Mouse (Mus musculus): ENCODE data around the gene Olfr1234. TPM values are rescaled to one million over a fixed set of nuclear protein-coding genes. Genes with fewer than 3 reads are reported as not detected.

The Olfr1234 gene
- not detected in 2 replicates for polyA plus RNA-seq (2015; fragmentation: Nextera tagmentation; extraction: Ambion mirVana)

- H3K27me3 ChIP-seq: no peaks in the 10 kb centered on the region
- H3K9me3 ChIP-seq (replicated peaks): no peaks in the 10 kb centered on the region
- H3K4me1 ChIP-seq (replicated peaks): no peaks in the 10 kb centered on the region
- ATAC-seq (ENCODE audit: low read depth) (no peak), DNase-seq (no peak)
- no peak within 1 kb of the TSS for H3K4me3 ChIP-seq (replicated peaks)
- no peaks in the 10 kb centered on the region for H3K36me3 ChIP-seq
- 64% methylated on average over 4 of the region's 4 CpGs for WGBS (ENCODE audit: insufficient replicate concordance)
- H3K27ac ChIP-seq: no peak within 1 kb of the TSS
- H3K9ac ChIP-seq: no peak within 1 kb of the TSS
- no peak within 1 kb of the TSS for H3K4me2 ChIP-seq
These were observed at the start of gene Olfr1234 for GRCm38 (mm10) chr2:89364765-89365164. Gene Olfr1234, minus strand, starts transcription at chr2:89364865.

GRCm38 (mm10) chr2:89409576-89409975, 44.9 kb upstream of the Olfr1234 start, which contains the start of gene Olfr1238:
Gene Olfr1238, minus strand, starts transcription at chr2:89409676.
- DNase-seq (no peak), ATAC-seq (ENCODE audit: low read depth) (no peak)
- no peaks in the 10 kb centered on the region for H3K4me1 ChIP-seq (replicated peaks)
- WGBS (ENCODE audit: insufficient replicate concordance): 77% methylated on average over 2 of the region's 2 CpGs
- H3K27ac ChIP-seq: no peak within 1 kb of the TSS
- H3K4me2 ChIP-seq: no peak within 1 kb of the TSS
- H3K27me3 ChIP-seq: no peaks in the 10 kb centered on the region
- H3K36me3 ChIP-seq: no peaks in the 10 kb centered on the region
- H3K9ac ChIP-seq: no peak within 1 kb of the TSS
- no peak within 1 kb of the TSS for H3K4me3 ChIP-seq (replicated peaks)
- no peaks in the 10 kb centered on the region for H3K9me3 ChIP-seq (replicated peaks)

GRCm38 (mm10) chr2:89400882-89401281, 36.2 kb upstream of the Olfr1234 start:
- Histone ChIP-seq H3K4me2 (no peak overlapping the region), H3K4me1 (replicated peaks) (no peaks in the 10 kb centered on the region), H3K9ac (no peak overlapping the region), H3K36me3 (no peaks in the 10 kb centered on the region), H3K9me3 (replicated peaks) (no peaks in the 10 kb centered on the region), H3K27ac (no peak overlapping the region), H3K4me3 (replicated peaks) (no peak overlapping the region), H3K27me3 (no peaks in the 10 kb centered on the region)
- ATAC-seq (ENCODE audit: low read depth) (no peak), DNase-seq (no peak)
- 63% methylated on average over 1 of the region's 1 CpGs for WGBS (ENCODE audit: insufficient replicate concordance)

- H3K9ac ChIP-seq: no peak within 1 kb of the TSS
These were observed 22.4 kb downstream of the Olfr1234 start, which contains the start of gene Olfr1233 for GRCm38 (mm10) chr2:89342298-89342697. Gene Olfr1233, minus strand, starts transcription at chr2:89342398.

GRCm38 (mm10) chr2:89329575-89329974, 35.1 kb downstream of the Olfr1234 start, which contains the start of gene Olfr1232:
Gene Olfr1232, minus strand, starts transcription at chr2:89329675.
- H3K27ac ChIP-seq: no peak within 1 kb of the TSS
- DNase-seq (no peak), ATAC-seq (ENCODE audit: low read depth) (no peak)
- H3K27me3 ChIP-seq: no peaks in the 10 kb centered on the region
- H3K4me2 ChIP-seq: no peak within 1 kb of the TSS
- H3K4me3 ChIP-seq (replicated peaks): no peak within 1 kb of the TSS
- H3K36me3 ChIP-seq: no peaks in the 10 kb centered on the region
- no peaks in the 10 kb centered on the region for H3K4me1 ChIP-seq (replicated peaks)
- no peak within 1 kb of the TSS for H3K9ac ChIP-seq
- no peaks in the 10 kb centered on the region for H3K9me3 ChIP-seq (replicated peaks)

More at GRCm38 (mm10) chr2:89342298-89342697, 22.4 kb downstream of the Olfr1234 start, which contains the start of gene Olfr1233:
- H3K4me3 ChIP-seq (replicated peaks): no peak within 1 kb of the TSS
- no peak for DNase-seq
- ATAC-seq (ENCODE audit: low read depth): no peak
- H3K4me2 ChIP-seq: no peak within 1 kb of the TSS
- H3K4me1 ChIP-seq (replicated peaks): no peaks in the 10 kb centered on the region
- no peaks in the 10 kb centered on the region for H3K27me3 ChIP-seq
- H3K36me3 ChIP-seq: no peaks in the 10 kb centered on the region
- H3K27ac ChIP-seq: no peak within 1 kb of the TSS
- no peaks in the 10 kb centered on the region for H3K9me3 ChIP-seq (replicated peaks)

Other genes with a start within 250 kb of the Olfr1234 start
- gene Olfr1221, start 247.6 kb downstream of the Olfr1234 start, polyA plus RNA-seq (2015; fragmentation: Nextera tagmentation; extraction: Ambion mirVana): not detected in 2 replicates
- not detected in 2 replicates for gene Olfr1222, start 231.8 kb downstream of the Olfr1234 start, polyA plus RNA-seq (2015; fragmentation: Nextera tagmentation; extraction: Ambion mirVana)
- not detected in 2 replicates for gene Olfr1223, start 213.3 kb downstream of the Olfr1234 start, polyA plus RNA-seq (2015; fragmentation: Nextera tagmentation; extraction: Ambion mirVana)
- gene Olfr1224-ps1, start 200.8 kb downstream of the Olfr1234 start, polyA plus RNA-seq (2015; fragmentation: Nextera tagmentation; extraction: Ambion mirVana): not detected in 2 replicates
- gene Olfr1225, start 190.2 kb downstream of the Olfr1234 start, polyA plus RNA-seq (2015; fragmentation: Nextera tagmentation; extraction: Ambion mirVana): not detected in 2 replicates
- not detected in 2 replicates for gene Olfr1226, start 164.8 kb downstream of the Olfr1234 start, polyA plus RNA-seq (2015; fragmentation: Nextera tagmentation; extraction: Ambion mirVana)
- gene Olfr1228, start 110.8 kb downstream of the Olfr1234 start, polyA plus RNA-seq (2015; fragmentation: Nextera tagmentation; extraction: Ambion mirVana): not detected in 2 replicates
- gene Olfr1229, start 76.9 kb downstream of the Olfr1234 start, polyA plus RNA-seq (2015; fragmentation: Nextera tagmentation; extraction: Ambion mirVana): not detected in 2 replicates
- gene Olfr1230, start 67.6 kb downstream of the Olfr1234 start, polyA plus RNA-seq (2015; fragmentation: Nextera tagmentation; extraction: Ambion mirVana): not detected in 2 replicates
- gene Olfr1231, start 57.8 kb downstream of the Olfr1234 start, polyA plus RNA-seq (2015; fragmentation: Nextera tagmentation; extraction: Ambion mirVana): not detected in 2 replicates
- not detected in 2 replicates for gene Olfr1232, start 35.2 kb downstream of the Olfr1234 start, polyA plus RNA-seq (2015; fragmentation: Nextera tagmentation; extraction: Ambion mirVana)
- gene Olfr1233, start 22.5 kb downstream of the Olfr1234 start, polyA plus RNA-seq (2015; fragmentation: Nextera tagmentation; extraction: Ambion mirVana): not detected in 2 replicates
- gene Olfr1238, start 44.8 kb upstream of the Olfr1234 start, polyA plus RNA-seq (2015; fragmentation: Nextera tagmentation; extraction: Ambion mirVana): not detected in 2 replicates
- not detected in 2 replicates for gene Olfr1239, start 55.5 kb upstream of the Olfr1234 start, polyA plus RNA-seq (2015; fragmentation: Nextera tagmentation; extraction: Ambion mirVana)
- not detected in 2 replicates for gene Olfr1240, start 78.1 kb upstream of the Olfr1234 start, polyA plus RNA-seq (2015; fragmentation: Nextera tagmentation; extraction: Ambion mirVana)
- not detected in 2 replicates for gene Olfr1241, start 122.3 kb upstream of the Olfr1234 start, polyA plus RNA-seq (2015; fragmentation: Nextera tagmentation; extraction: Ambion mirVana)
- gene Olfr1242, start 133.5 kb upstream of the Olfr1234 start, polyA plus RNA-seq (2015; fragmentation: Nextera tagmentation; extraction: Ambion mirVana): not detected in 2 replicates
- not detected in 2 replicates for gene Olfr1243, start 166.6 kb upstream of the Olfr1234 start, polyA plus RNA-seq (2015; fragmentation: Nextera tagmentation; extraction: Ambion mirVana)
- not detected in 2 replicates for gene Olfr1245, start 213.6 kb upstream of the Olfr1234 start, polyA plus RNA-seq (2015; fragmentation: Nextera tagmentation; extraction: Ambion mirVana)
- gene Olfr1246, start 228.3 kb upstream of the Olfr1234 start, polyA plus RNA-seq (2015; fragmentation: Nextera tagmentation; extraction: Ambion mirVana): not detected in 2 replicates
- not detected in 2 replicates for gene Olfr1247, start 249.3 kb upstream of the Olfr1234 start, polyA plus RNA-seq (2015; fragmentation: Nextera tagmentation; extraction: Ambion mirVana)